Mouse (Mus musculus): Measurements from ENCODE around the gene Gprc5b. TPM values are rescaled to one million over a fixed set of nuclear protein-coding genes. Genes with fewer than 3 reads are reported as not detected.

The Gprc5b gene
- polyA plus RNA-seq, 1 experiment, result 57.4 TPM

GRCm38 (mm10) chr7:118968870-118969269 is 26.1 kb downstream of the Gprc5b start:
- no peak for TF ChIP-seq CTCF (IDR thresholded peaks at IDR 0.05; ENCODE audit: control insufficient read depth, insufficient read depth, insufficient replicate concordance, low read depth, low read length)
- no peak for TF ChIP-seq POLR2A (IDR thresholded peaks at IDR 0.05; ENCODE audit: control insufficient read depth, low read depth, low read length)
- H3K4me1 ChIP-seq (ENCODE audit: control insufficient read depth, insufficient read depth, low read length), result no peaks in the 10 kb centered on the region
- H3K27ac ChIP-seq (ENCODE audit: control insufficient read depth, insufficient read depth, low read depth, low read length), result no peak overlapping the region
- no peaks in the 10 kb centered on the region for H3K27me3 ChIP-seq (ENCODE audit: control insufficient read depth, insufficient read depth, low read length)
- H3K36me3 ChIP-seq (ENCODE audit: control insufficient read depth, insufficient read depth, low read length), result no peaks in the 10 kb centered on the region
- no peak overlapping the region for H3K4me3 ChIP-seq (ENCODE audit: control insufficient read depth, low read depth, low read length)

DNA sequence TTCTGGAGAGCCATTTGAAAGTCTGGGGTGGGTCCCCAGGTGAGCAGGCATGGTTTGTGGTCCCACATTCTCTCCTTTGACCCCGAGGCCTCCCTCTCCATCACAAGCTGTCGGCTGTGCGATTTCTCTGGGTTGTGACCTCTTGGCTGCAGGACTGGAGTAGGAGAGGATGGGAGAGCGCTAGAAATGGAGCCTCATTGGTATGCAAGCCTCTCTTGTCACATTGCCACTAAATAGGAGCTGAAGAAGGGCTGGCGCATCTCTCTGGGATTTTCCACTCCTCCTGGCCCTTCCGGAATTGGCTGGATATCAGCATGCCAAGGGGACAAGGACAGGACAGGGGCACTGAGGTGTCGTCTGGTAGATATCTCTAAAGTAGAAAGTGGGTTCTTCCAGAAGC is 29.8 kb downstream of the Gprc5b start:
- Histone ChIP-seq H3K4me3 (ENCODE audit: control insufficient read depth, low read depth, low read length) (no peak overlapping the region), H3K4me1 (ENCODE audit: control insufficient read depth, insufficient read depth, low read length) (no peaks in the 10 kb centered on the region), H3K27me3 (ENCODE audit: control insufficient read depth, insufficient read depth, low read length) (no peaks in the 10 kb centered on the region), H3K27ac (ENCODE audit: control insufficient read depth, insufficient read depth, low read depth, low read length) (no peak overlapping the region), H3K36me3 (ENCODE audit: control insufficient read depth, insufficient read depth, low read length) (no peaks in the 10 kb centered on the region)
- TF ChIP-seq CTCF (IDR thresholded peaks at IDR 0.05; ENCODE audit: control insufficient read depth, insufficient read depth, insufficient replicate concordance, low read depth, low read length) (no peak), POLR2A (IDR thresholded peaks at IDR 0.05; ENCODE audit: control insufficient read depth, low read depth, low read length) (no peak)

GRCm38 (mm10) chr7:118964777-118965176 is 30.2 kb downstream of the Gprc5b start:
- no peak for TF ChIP-seq CTCF (IDR thresholded peaks at IDR 0.05; ENCODE audit: control insufficient read depth, insufficient read depth, insufficient replicate concordance, low read depth, low read length)
- TF ChIP-seq POLR2A (IDR thresholded peaks at IDR 0.05; ENCODE audit: control insufficient read depth, low read depth, low read length), result no peak
- H3K27ac ChIP-seq (ENCODE audit: control insufficient read depth, insufficient read depth, low read depth, low read length), result no peak overlapping the region
- no peaks in the 10 kb centered on the region for H3K36me3 ChIP-seq (ENCODE audit: control insufficient read depth, insufficient read depth, low read length)
- H3K27me3 ChIP-seq (ENCODE audit: control insufficient read depth, insufficient read depth, low read length), result no peaks in the 10 kb centered on the region
- no peaks in the 10 kb centered on the region for H3K4me1 ChIP-seq (ENCODE audit: control insufficient read depth, insufficient read depth, low read length)
- H3K4me3 ChIP-seq (ENCODE audit: control insufficient read depth, low read depth, low read length), result no peak overlapping the region

GRCm38 (mm10) chr7:118959209-118959608 is 35.8 kb downstream of the Gprc5b start:
- no peak overlapping the region for H3K27ac ChIP-seq (ENCODE audit: control insufficient read depth, insufficient read depth, low read depth, low read length)
- TF ChIP-seq POLR2A (IDR thresholded peaks at IDR 0.05; ENCODE audit: control insufficient read depth, low read depth, low read length), result no peak
- TF ChIP-seq CTCF (IDR thresholded peaks at IDR 0.05; ENCODE audit: control insufficient read depth, insufficient read depth, insufficient replicate concordance, low read depth, low read length), result no peak
- H3K4me3 ChIP-seq (ENCODE audit: control insufficient read depth, low read depth, low read length), result no peak overlapping the region
- no peaks in the 10 kb centered on the region for H3K4me1 ChIP-seq (ENCODE audit: control insufficient read depth, insufficient read depth, low read length)
- no peaks in the 10 kb centered on the region for H3K36me3 ChIP-seq (ENCODE audit: control insufficient read depth, insufficient read depth, low read length)
- no peaks in the 10 kb centered on the region for H3K27me3 ChIP-seq (ENCODE audit: control insufficient read depth, insufficient read depth, low read length)

GRCm38 (mm10) chr7:118956616-118957246 is 38.3 kb downstream of the Gprc5b start:
- Histone ChIP-seq H3K27ac (ENCODE audit: control insufficient read depth, insufficient read depth, low read depth, low read length) (no peak overlapping the region), H3K27me3 (ENCODE audit: control insufficient read depth, insufficient read depth, low read length) (no peaks in the 10 kb centered on the region), H3K4me3 (ENCODE audit: control insufficient read depth, low read depth, low read length) (no peak overlapping the region), H3K36me3 (ENCODE audit: control insufficient read depth, insufficient read depth, low read length) (no peaks in the 10 kb centered on the region), H3K4me1 (ENCODE audit: control insufficient read depth, insufficient read depth, low read length) (no peaks in the 10 kb centered on the region)
- TF ChIP-seq POLR2A (IDR thresholded peaks at IDR 0.05; ENCODE audit: control insufficient read depth, low read depth, low read length) (no peak), CTCF (IDR thresholded peaks at IDR 0.05; ENCODE audit: control insufficient read depth, insufficient read depth, insufficient replicate concordance, low read depth, low read length) (no peak)

DNA sequence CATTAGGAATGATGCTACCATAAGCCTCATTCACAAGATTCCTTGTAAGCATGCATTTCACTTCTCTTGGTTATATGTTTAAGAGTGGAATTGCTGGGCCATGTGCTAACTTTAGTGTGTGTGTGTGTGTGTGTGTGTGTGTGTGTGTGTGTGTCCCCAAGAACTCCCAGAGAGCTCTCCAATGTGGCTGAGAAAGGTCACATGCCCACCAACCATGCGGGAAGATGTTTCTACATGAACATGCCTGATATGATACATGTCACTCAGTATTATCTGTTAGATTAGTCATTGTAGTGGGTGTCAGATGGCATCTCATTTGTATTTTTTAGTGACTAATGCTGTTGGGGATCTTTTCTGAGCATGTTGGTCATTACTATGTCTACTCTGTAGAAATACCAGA is 40.0 kb downstream of the Gprc5b start:
- Histone ChIP-seq H3K4me3 (ENCODE audit: control insufficient read depth, low read depth, low read length) (no peak overlapping the region), H3K4me1 (ENCODE audit: control insufficient read depth, insufficient read depth, low read length) (no peaks in the 10 kb centered on the region), H3K27ac (ENCODE audit: control insufficient read depth, insufficient read depth, low read depth, low read length) (no peak overlapping the region), H3K27me3 (ENCODE audit: control insufficient read depth, insufficient read depth, low read length) (no peaks in the 10 kb centered on the region), H3K36me3 (ENCODE audit: control insufficient read depth, insufficient read depth, low read length) (no peaks in the 10 kb centered on the region)
- TF ChIP-seq CTCF (IDR thresholded peaks at IDR 0.05; ENCODE audit: control insufficient read depth, insufficient read depth, insufficient replicate concordance, low read depth, low read length) (no peak), POLR2A (IDR thresholded peaks at IDR 0.05; ENCODE audit: control insufficient read depth, low read depth, low read length) (no peak)

GRCm38 (mm10) chr7:118953626-118954282 is 41.3 kb downstream of the Gprc5b start:
- Histone ChIP-seq H3K27ac (ENCODE audit: control insufficient read depth, insufficient read depth, low read depth, low read length) (no peak overlapping the region), H3K4me1 (ENCODE audit: control insufficient read depth, insufficient read depth, low read length) (no peaks in the 10 kb centered on the region), H3K36me3 (ENCODE audit: control insufficient read depth, insufficient read depth, low read length) (no peaks in the 10 kb centered on the region), H3K27me3 (ENCODE audit: control insufficient read depth, insufficient read depth, low read length) (no peaks in the 10 kb centered on the region), H3K4me3 (ENCODE audit: control insufficient read depth, low read depth, low read length) (no peak overlapping the region)
- TF ChIP-seq CTCF (IDR thresholded peaks at IDR 0.05; ENCODE audit: control insufficient read depth, insufficient read depth, insufficient replicate concordance, low read depth, low read length) (no peak), POLR2A (IDR thresholded peaks at IDR 0.05; ENCODE audit: control insufficient read depth, low read depth, low read length) (no peak)
